7 mouse cellular contexts compared by ENCODE assay signal in the genomic region with DNA sequence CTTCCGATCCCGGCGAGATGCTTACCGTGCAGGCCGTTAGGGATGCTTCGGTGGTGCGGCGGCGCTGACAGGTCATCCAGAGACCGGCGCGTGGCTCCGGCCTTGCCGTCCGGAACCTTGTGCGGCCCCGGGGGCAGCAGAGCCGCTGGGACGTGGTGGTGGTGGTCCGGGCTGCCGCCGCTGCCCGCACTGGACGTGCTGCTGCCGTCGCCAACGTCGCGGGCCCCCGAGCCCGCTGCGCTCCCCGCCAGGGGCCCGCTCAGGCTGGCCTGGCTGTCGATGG. TPM values are rescaled to one million over a fixed set of nuclear protein-coding genes. Genes with fewer than 3 reads are reported as not detected.
A peak's percentile ranks its signal among the peaks of the same experiment; 100 is the strongest.
DNase-seq lines count a peak whose midpoint lies in the region; ATAC-seq and TF ChIP-seq lines count a peak whose summit lies in the region.

No protein-coding gene starts in this region.

- H3K9me3 ChIP-seq in intestine, embryonic 14.5 days (ENCODE audit: control insufficient read depth, low read length) = no peaks in the 10 kb centered on the region
- H3K9me3 ChIP-seq in neural tube, embryonic 11.5 days (ENCODE audit: control insufficient read depth, low read length) = no peaks in the 10 kb centered on the region

- no peak overlapping the region for H3K27ac ChIP-seq in liver, adult 2 months (replicated peaks; ENCODE audit: insufficient read depth, low read depth, low read length)
- no peak overlapping the region for H3K27ac ChIP-seq in embryonic fibroblast, embryonic 13.5 days (ENCODE audit: insufficient read depth, low read length)
- no peak overlapping the region for H3K27ac ChIP-seq in intestine, embryonic 14.5 days (ENCODE audit: low read depth)
- H3K27ac ChIP-seq in neural tube, embryonic 11.5 days (ENCODE audit: low read depth, low read length) = peak overlapping the region; percentile 82

- peak overlapping the region; percentile 42 for H3K9ac ChIP-seq in liver, adult 2 months (ENCODE audit: low read depth, low read length)
- peak overlapping the region; percentile 67 for H3K9ac ChIP-seq in intestine, embryonic 14.5 days (ENCODE audit: low read length)
- H3K9ac ChIP-seq in neural tube, embryonic 11.5 days (ENCODE audit: low read length) = peak overlapping the region; percentile 93

- no peaks in the 10 kb centered on the region for H3K36me3 ChIP-seq in liver, adult 2 months (ENCODE audit: control insufficient read depth, insufficient read depth, low read length)
- H3K36me3 ChIP-seq in intestine, embryonic 14.5 days (ENCODE audit: control insufficient read depth, insufficient read depth, low read length) = no peaks in the 10 kb centered on the region
- 0 out of 2 replicates have a peak, but pooled peaks cover 2% of the 10 kb centered on the region for H3K36me3 ChIP-seq in neural tube, embryonic 11.5 days (ENCODE audit: control insufficient read depth, insufficient read depth, low read length)

- TF ChIP-seq CTCF in liver, adult 2 months (IDR thresholded peaks at IDR 0.05; ENCODE audit: low read depth, low read length) = no peak
- no peak for TF ChIP-seq CTCF in embryonic fibroblast, embryonic 13.5 days (IDR thresholded peaks at IDR 0.05; ENCODE audit: borderline replicate concordance, insufficient read depth, low read length)

- peaks cover 24% of the 10 kb centered on the region for H3K79me2 ChIP-seq in liver, adult 2 months (ENCODE audit: control insufficient read depth, insufficient read depth, low read length)

- TF ChIP-seq POLR2A in liver, adult 2 months (IDR thresholded peaks at IDR 0.05; ENCODE audit: extremely low read depth, insufficient read depth, low read length) = no peak
- no peak for TF ChIP-seq POLR2A in embryonic fibroblast, embryonic 13.5 days (IDR thresholded peaks at IDR 0.05; ENCODE audit: low read depth, low read length)

- 3% methylated on average over 35 of the region's 35 CpGs for WGBS in liver, adult 2 months
- under 1% methylated on average over 26 of the region's 35 CpGs for WGBS in intestine, embryonic 14.5 days
- under 1% methylated on average over 28 of the region's 35 CpGs for WGBS in neural tube, embryonic 11.5 days

- H3K4me2 ChIP-seq in intestine, embryonic 14.5 days (ENCODE audit: low read length) = peak overlapping the region; percentile 97
- H3K4me2 ChIP-seq in neural tube, embryonic 11.5 days (ENCODE audit: low read depth) = peak overlapping the region; percentile 96

- H3K27me3 ChIP-seq in liver, adult 2 months (ENCODE audit: control insufficient read depth, insufficient read depth, low read length) = no peaks in the 10 kb centered on the region
- no peaks in the 10 kb centered on the region; the same call in 1 of the 2 replicates for H3K27me3 ChIP-seq in intestine, embryonic 14.5 days (replicated peaks; ENCODE audit: control insufficient read depth, insufficient read depth, low read length)
- no peaks in the 10 kb centered on the region for H3K27me3 ChIP-seq in neural tube, embryonic 11.5 days (ENCODE audit: control insufficient read depth, insufficient read depth, low read length)

- DNase-seq in liver, adult 2 months (ENCODE audit: extremely low read depth, low read depth, low spot score) = no peak
- no peak for DNase-seq in liver
- no peak for DNase-seq in intestine, embryonic 14.5 days (ENCODE audit: low spot score)
- DNase-seq in neural tube, embryonic 11.5 days (ENCODE audit: low spot score) = no peak
- no peak for DNase-seq in layer of hippocampus, adult 9-11 months
- no peak for DNase-seq in spleen, postnatal 36 days (ENCODE audit: low spot score in 2 of 2)

- peaks cover 42% of the 10 kb centered on the region for H3K4me1 ChIP-seq in liver, adult 2 months (ENCODE audit: control insufficient read depth, insufficient read depth, low read length)
- 0 out of 2 replicates have a peak, but pooled peaks cover 5% of the 10 kb centered on the region for H3K4me1 ChIP-seq in embryonic fibroblast, embryonic 13.5 days (ENCODE audit: control insufficient read depth, insufficient read depth, low read length)
- H3K4me1 ChIP-seq in intestine, embryonic 14.5 days (replicated peaks; ENCODE audit: control insufficient read depth, insufficient read depth, low read length) = peaks cover 56% of the 10 kb centered on the region
- H3K4me1 ChIP-seq in neural tube, embryonic 11.5 days (ENCODE audit: control insufficient read depth, insufficient read depth, low read length) = peaks cover 62% of the 10 kb centered on the region

- no peak for ATAC-seq in intestine, embryonic 14.5 days (replicated peaks; ENCODE audit: low FRiP score, low TSS enrichment, low read depth)
- no peak for ATAC-seq in neural tube, embryonic 11.5 days (ENCODE audit: insufficient read depth, low FRiP score, low TSS enrichment)

- H3K4me3 ChIP-seq in liver, adult 2 months (ENCODE audit: insufficient read depth, low read depth, low read length) = peak overlapping the region; percentile 57; the same call in 1 of the 2 replicates
- H3K4me3 ChIP-seq in embryonic fibroblast, embryonic 13.5 days (ENCODE audit: insufficient read depth, low read length) = peak overlapping the region; percentile 17; the same call in 1 of the 2 replicates
- H3K4me3 ChIP-seq in intestine, embryonic 14.5 days (ENCODE audit: low read depth, low read length) = peak overlapping the region; percentile 79
- H3K4me3 ChIP-seq in neural tube, embryonic 11.5 days (ENCODE audit: low read depth, low read length) = peak overlapping the region; percentile 94

RNA-seq across cellular contexts. Expression of gene Ccdc85c, which starts 1.0 kb away (rescaled TPM):
- 4.1 and 7.1 TPM in 2 replicates for total RNA-seq in liver, adult 2 months (2014; rRNA removed)
- polyA plus RNA-seq in liver, adult 2 months (2012; rRNA removed) = 15.2 and 18.6 TPM in 2 replicates
- 1.6 and 2.7 TPM in 2 replicates for polyA plus RNA-seq in embryonic fibroblast, embryonic 13.5 days (2011; ENCODE audit: insufficient read length, low read depth, missing spikeins)
- 10.9 and 11.2 TPM in 2 replicates for polyA plus RNA-seq in intestine, embryonic 14.5 days (2014; fragmentation: Nextera tagmentation; extraction: Ambion mirVana)
- 18.9 and 20.3 TPM in 2 replicates for polyA plus RNA-seq in neural tube, embryonic 11.5 days (2014; fragmentation: Nextera tagmentation; extraction: Ambion mirVana)

RNA-seq across cellular contexts. Expression of gene Hhipl1, which starts 31.8 kb away (rescaled TPM):
- 0.20 and 0.55 TPM in 2 replicates for total RNA-seq in liver, adult 2 months (2014; rRNA removed)
- 0.37 and 0.50 TPM in 2 replicates for polyA plus RNA-seq in liver, adult 2 months (2012; rRNA removed)
- 4.8 and 5.0 TPM in 2 replicates for polyA plus RNA-seq in embryonic fibroblast, embryonic 13.5 days (2011; ENCODE audit: insufficient read length, low read depth, missing spikeins)
- polyA plus RNA-seq in intestine, embryonic 14.5 days (2014; fragmentation: Nextera tagmentation; extraction: Ambion mirVana) = 0.28 and 0.67 TPM in 2 replicates
- 1.0 TPM in 2 replicates for polyA plus RNA-seq in neural tube, embryonic 11.5 days (2014; fragmentation: Nextera tagmentation; extraction: Ambion mirVana)

RNA-seq across cellular contexts. Expression of gene Cyp46a1, which starts 59.9 kb away (rescaled TPM):
- total RNA-seq in liver, adult 2 months (2014; rRNA removed) = 0.81 and 0.83 TPM in 2 replicates
- 2.5 and 3.0 TPM in 2 replicates for polyA plus RNA-seq in liver, adult 2 months (2012; rRNA removed)
- polyA plus RNA-seq in embryonic fibroblast, embryonic 13.5 days (2011; ENCODE audit: insufficient read length, low read depth, missing spikeins) = 1.8 and 3.4 TPM in 2 replicates
- polyA plus RNA-seq in intestine, embryonic 14.5 days (2014; fragmentation: Nextera tagmentation; extraction: Ambion mirVana) = 4.7 and 5.1 TPM in 2 replicates
- polyA plus RNA-seq in neural tube, embryonic 11.5 days (2014; fragmentation: Nextera tagmentation; extraction: Ambion mirVana) = 8.5 and 10.6 TPM in 2 replicates

Comparison
In these comparisons a context has a peak if more than half of its experiments do, and no peak if none do; other contexts are left out.
1. H3K4me3 ChIP-seq: peak in every context shown above with its lines; median percentile 94 in neural tube, embryonic 11.5 days; 79 in intestine, embryonic 14.5 days; 57 in liver, adult 2 months; 17 in embryonic fibroblast, embryonic 13.5 days.
2. H3K9ac ChIP-seq: peak in every context shown above with its lines; median percentile 93 in neural tube, embryonic 11.5 days; 67 in intestine, embryonic 14.5 days; 42 in liver, adult 2 months.